Mouse (Mus musculus): ENCODE data around the gene Lingo2.

Gene Lingo2

GRCm38 (mm10) chr4:36560997-36561396 lies 390.6 kb downstream of the Lingo2 start:
- no peak for DNase-seq (ENCODE audit: low spot score)

GRCm38 (mm10) chr4:36540664-36541360 lies 410.7 kb downstream of the Lingo2 start:
- DNase-seq (ENCODE audit: low spot score): no peak

GRCm38 (mm10) chr4:36533895-36534294 lies 417.7 kb downstream of the Lingo2 start:
- no peak for DNase-seq (ENCODE audit: low spot score)

- no peak for DNase-seq (ENCODE audit: low spot score)
These were observed 461.3 kb downstream of the Lingo2 start for GRCm38 (mm10) chr4:36490255-36490654.

GRCm38 (mm10) chr4:36435211-36435610 lies 516.3 kb downstream of the Lingo2 start:
- no peak for DNase-seq (ENCODE audit: low spot score)

GRCm38 (mm10) chr4:36426192-36426591 lies 525.4 kb downstream of the Lingo2 start:
- DNase-seq (ENCODE audit: low spot score): no peak

GRCm38 (mm10) chr4:36407350-36407749 lies 544.2 kb downstream of the Lingo2 start:
- no peak for DNase-seq (ENCODE audit: low spot score)

GRCm38 (mm10) chr4:36368925-36369324 lies 582.6 kb downstream of the Lingo2 start:
- no peak for DNase-seq (ENCODE audit: low spot score)

GRCm38 (mm10) chr4:36354401-36354800 lies 597.1 kb downstream of the Lingo2 start:
- DNase-seq (ENCODE audit: low spot score): no peak

- no peak for DNase-seq (ENCODE audit: low spot score)
These were observed 619.8 kb downstream of the Lingo2 start for GRCm38 (mm10) chr4:36331741-36332140.

- no peak for DNase-seq (ENCODE audit: low spot score)
These were observed 625.9 kb downstream of the Lingo2 start for GRCm38 (mm10) chr4:36325603-36326002.

- DNase-seq (ENCODE audit: low spot score): no peak
These were observed 638.5 kb downstream of the Lingo2 start for GRCm38 (mm10) chr4:36313067-36313466.

- no peak for DNase-seq (ENCODE audit: low spot score)
These were observed 640.1 kb downstream of the Lingo2 start for GRCm38 (mm10) chr4:36311431-36311830.

GRCm38 (mm10) chr4:36305228-36305627 lies 646.3 kb downstream of the Lingo2 start:
- DNase-seq (ENCODE audit: low spot score): no peak

GRCm38 (mm10) chr4:36289701-36290053 lies 661.9 kb downstream of the Lingo2 start:
- DNase-seq (ENCODE audit: low spot score): no peak

GRCm38 (mm10) chr4:36288813-36289700 lies 662.5 kb downstream of the Lingo2 start:
- DNase-seq (ENCODE audit: low spot score): peak; percentile 57

- no peak for DNase-seq (ENCODE audit: low spot score)
These were observed 688.9 kb downstream of the Lingo2 start for GRCm38 (mm10) chr4:36262436-36263169.

- peak; percentile 50 for DNase-seq (ENCODE audit: low spot score)
These were observed 765.2 kb downstream of the Lingo2 start for GRCm38 (mm10) chr4:36186231-36186922.

- no peak for DNase-seq (ENCODE audit: low spot score)
These were observed 767.9 kb downstream of the Lingo2 start for GRCm38 (mm10) chr4:36183643-36184042.

GRCm38 (mm10) chr4:36170099-36170498 lies 781.4 kb downstream of the Lingo2 start:
- no peak for DNase-seq (ENCODE audit: low spot score)

GRCm38 (mm10) chr4:36131341-36131740 lies 820.2 kb downstream of the Lingo2 start:
- no peak for DNase-seq (ENCODE audit: low spot score)

GRCm38 (mm10) chr4:36095482-36095881 lies 856.1 kb downstream of the Lingo2 start:
- DNase-seq (ENCODE audit: low spot score): no peak
